Mouse (Mus musculus) myocyte (in vitro differentiated cells): ENCODE measurements around the gene Ddx46. TPM values are rescaled to one million over a fixed set of nuclear protein-coding genes. Genes with fewer than 3 reads are reported as not detected.

Experiments
- H3K27me3 ChIP-seq: one replicate; pipeline ENCODE4 v1.6.1; 2011; ENCODE audit not compliant: control insufficient read depth, insufficient read depth, insufficient read length
- H3K36me3 ChIP-seq: one replicate; pipeline ENCODE4 v1.6.1; 2011; ENCODE audit not compliant: control insufficient read depth, insufficient read depth
- H3K4me2 ChIP-seq: one replicate; pipeline ENCODE4 v1.6.1; 2011; ENCODE audit warnings: low read depth, control low read depth
- H3K4me3 ChIP-seq: one replicate; pipeline ENCODE4 v1.5.1; 2011; ENCODE audit warnings: mild to moderate bottlenecking, control low read depth, moderate library complexity
- H3K79me2 ChIP-seq: one replicate; pipeline ENCODE4 v1.6.1; 2011; ENCODE audit not compliant: control insufficient read depth, insufficient read depth
- H3ac ChIP-seq: one replicate; pipeline ENCODE4 v1.6.1; 2011; ENCODE audit not compliant: control insufficient read depth, insufficient read length
- CEBPB ChIP-seq: IDR thresholded peaks from 2 replicates; pipeline ENCODE4 v1.6.1; 2011; ENCODE audit warnings: mild to moderate bottlenecking, moderate library complexity; ENCODE audit not compliant: poor library complexity, insufficient read depth, severe bottlenecking
- E2F4 ChIP-seq: IDR thresholded peaks from one replicate; pipeline ENCODE4 v1.6.1; 2011; ENCODE audit warnings: mild to moderate bottlenecking, control low read depth, moderate library complexity; ENCODE audit not compliant: insufficient read depth
- MAX ChIP-seq: IDR thresholded peaks from one replicate; pipeline ENCODE4 v1.6.1; 2011; ENCODE audit warnings: low read depth, mild to moderate bottlenecking, control low read depth
- MYOD1 ChIP-seq, 3 experiments: IDR thresholded peaks; one replicate each; pipeline ENCODE4 v1.6.1; 2011; ENCODE audit warnings: control low read depth in 2 of 3, low read depth in 2 of 3, mild to moderate bottlenecking in 2 of 3, moderate library complexity in 1 of 3; ENCODE audit not compliant: insufficient read length in 2 of 3, control insufficient read depth in 1 of 3
- MYOG ChIP-seq, 3 experiments: IDR thresholded peaks; one replicate each; pipeline ENCODE4 v1.6.1; 2011; ENCODE audit warnings: control low read depth in 2 of 3, low read depth in 2 of 3, mild to moderate bottlenecking in 2 of 3; ENCODE audit not compliant: insufficient read length in 2 of 3, control insufficient read depth in 1 of 3, insufficient read depth in 1 of 3
- POLR2A ChIP-seq: IDR thresholded peaks from one replicate; pipeline ENCODE4 v1.6.1; 2011; ENCODE audit warnings: low read depth, mild to moderate bottlenecking, control low read depth, moderate library complexity; ENCODE audit not compliant: insufficient read length
- POLR2AphosphoS2 ChIP-seq: IDR thresholded peaks from one replicate; pipeline ENCODE4 v1.6.1; 2011; ENCODE audit warnings: low read depth, control low read depth; ENCODE audit not compliant: insufficient read length
- REST ChIP-seq: IDR thresholded peaks from one replicate; pipeline ENCODE4 v1.6.1; 2011; ENCODE audit warnings: mild to moderate bottlenecking, control low read depth, moderate library complexity; ENCODE audit not compliant: insufficient read depth, insufficient read length
- SRF ChIP-seq: IDR thresholded peaks from one replicate; pipeline ENCODE4 v1.6.1; 2011; ENCODE audit warnings: low read depth; ENCODE audit not compliant: control insufficient read depth, insufficient read length
- TCF12 ChIP-seq: IDR thresholded peaks from one replicate; pipeline ENCODE4 v1.6.1; 2011; ENCODE audit warnings: mild to moderate bottlenecking, control low read depth; ENCODE audit not compliant: poor library complexity, insufficient read depth, severe bottlenecking
- TCF3 ChIP-seq: IDR thresholded peaks from one replicate; pipeline ENCODE4 v1.6.1; 2011; ENCODE audit warnings: low read depth, control low read depth; ENCODE audit not compliant: insufficient read length
- USF1 ChIP-seq: IDR thresholded peaks from one replicate; pipeline ENCODE4 v1.6.1; 2011; ENCODE audit warnings: low read depth, mild to moderate bottlenecking, control low read depth, moderate library complexity
- polyA plus RNA-seq: library from polyadenylated mRNA; unstranded; fragments of >200 nt; fragmentation: generic; extraction: Trizol; gene quantifications from one replicate; pipeline ENCODE4 v1.2.1, GENCODE M21; 2012; ENCODE audit warnings: missing spikeins

Gene Ddx46
- polyA plus RNA-seq, 1 experiment, result 8.7 TPM

DNA sequence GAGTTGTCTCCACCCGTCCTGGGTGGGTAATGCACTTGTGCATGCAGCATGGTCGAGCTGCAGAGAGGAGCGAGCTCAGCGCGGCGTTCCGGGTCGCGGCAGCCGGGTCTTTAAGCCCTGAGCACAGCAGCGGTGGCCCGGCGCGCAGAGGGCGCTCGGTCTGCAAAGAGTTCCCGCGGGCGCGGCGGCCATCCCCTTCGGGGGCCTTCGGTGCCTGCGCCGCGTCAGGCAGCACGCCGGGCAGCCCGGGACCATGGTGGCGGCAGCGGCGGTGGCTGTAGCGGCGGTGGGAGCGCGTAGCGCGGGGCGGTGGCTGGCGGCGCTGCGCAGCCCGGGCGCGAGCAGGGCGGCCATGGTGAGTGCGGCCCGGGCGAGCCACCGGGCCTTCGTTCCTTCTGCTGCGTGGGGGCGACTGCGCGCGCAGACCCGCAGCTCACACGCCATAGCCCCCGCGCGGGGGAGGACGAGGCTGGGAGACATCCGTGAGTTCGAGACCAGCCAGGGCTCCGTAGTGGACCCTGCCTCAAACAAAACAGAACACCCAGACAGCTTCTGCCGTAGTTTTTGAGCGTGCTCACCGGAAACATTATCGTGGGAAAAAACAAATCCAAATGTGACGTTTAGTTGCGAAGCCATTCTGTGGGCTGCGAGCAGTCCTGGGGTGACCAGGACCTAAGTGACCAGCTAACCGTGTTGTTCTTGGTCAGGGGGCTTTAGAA is 92.5 kb downstream of the Ddx46 start, which contains the start of gene Pcbd2:
Pcbd2 (plus strand) TSS at position 249 of the 719 bp plus-strand sequence.
- Histone ChIP-seq H3K4me2 (peak within 1 kb of the TSS; percentile 91), H3K27me3 (no peaks in the 10 kb centered on the region), H3K79me2 (no peaks in the 10 kb centered on the region), H3K4me3 (peak within 1 kb of the TSS; percentile 73), H3K36me3 (peaks cover 18% of the 10 kb centered on the region), H3ac (peak within 1 kb of the TSS; percentile 63)
- peak; percentile 34 for TF ChIP-seq E2F4
- no peak for TF ChIP-seq SRF
- peak in 1 of 3 experiments; percentile 39 for TF ChIP-seq MYOG (IDR thresholded peaks at IDR 0.05; ENCODE audit: control insufficient read depth in 1 of 3, insufficient read depth in 1 of 3, insufficient read length in 2 of 3, low read depth in 2 of 3)
- TF ChIP-seq POLR2AphosphoS2, result peak; percentile 87
- TF ChIP-seq TCF12, result no peak
- no peak for TF ChIP-seq MAX
- peak in 1 of 3 experiments; percentile 54 for TF ChIP-seq MYOD1 (IDR thresholded peaks at IDR 0.05; ENCODE audit: control insufficient read depth in 1 of 3, insufficient read length in 2 of 3, low read depth in 2 of 3)
- no peak for TF ChIP-seq REST
- TF ChIP-seq CEBPB, result no peak
- peak; percentile 85 for TF ChIP-seq POLR2A

- no peak for TF ChIP-seq CEBPB
- peak; percentile 38 for TF ChIP-seq POLR2A
- Histone ChIP-seq H3K4me2 (peak overlapping the region; percentile 91), H3K27me3 (no peaks in the 10 kb centered on the region), H3K79me2 (no peaks in the 10 kb centered on the region), H3K36me3 (peaks cover 13% of the 10 kb centered on the region), H3ac (peak overlapping the region; percentile 63), H3K4me3 (peak overlapping the region; percentile 73)
Observed at GRCm38 (mm10) chr13:55727839-55728238, 93.0 kb downstream of the Ddx46 start.

DNA sequence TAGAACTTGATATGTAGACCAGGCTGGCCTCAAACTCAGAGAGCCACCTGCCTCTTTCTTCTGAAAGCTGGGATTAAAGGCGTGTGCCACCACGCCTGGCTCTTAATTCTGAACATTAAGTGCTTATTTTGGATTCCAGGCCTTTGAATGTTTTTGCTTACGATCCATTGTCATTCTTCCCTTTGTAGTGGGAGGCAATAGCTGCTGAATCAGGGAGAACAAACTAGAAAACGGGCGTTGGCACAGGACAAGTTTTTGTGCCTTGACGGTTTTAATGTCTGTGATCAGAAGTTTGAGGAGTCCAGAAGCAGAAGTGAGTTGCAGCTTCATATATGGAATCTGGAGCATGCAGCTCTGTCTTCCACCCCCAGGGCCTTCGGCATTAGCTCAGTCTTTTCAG is 95.9 kb downstream of the Ddx46 start:
- no peak overlapping the region for H3K4me3 ChIP-seq
- H3ac ChIP-seq, result no peak overlapping the region
- TF ChIP-seq MYOG (IDR thresholded peaks at IDR 0.05; ENCODE audit: control insufficient read depth in 1 of 3, insufficient read depth in 1 of 3, insufficient read length in 2 of 3, low read depth in 2 of 3) (no peak), MYOD1 (IDR thresholded peaks at IDR 0.05; ENCODE audit: control insufficient read depth in 1 of 3, insufficient read length in 2 of 3, low read depth in 2 of 3) (no peak), POLR2A (no peak), REST (no peak), TCF3 (no peak), TCF12 (no peak), CEBPB (no peak), POLR2AphosphoS2 (no peak), E2F4 (no peak), SRF (no peak), USF1 (no peak), MAX (no peak)
- no peaks in the 10 kb centered on the region for H3K79me2 ChIP-seq
- H3K4me2 ChIP-seq, result no peak overlapping the region
- no peaks in the 10 kb centered on the region for H3K27me3 ChIP-seq
- peaks cover 7% of the 10 kb centered on the region for H3K36me3 ChIP-seq

Other genes starting within 250 kb of the Ddx46 start
- 0.04 TPM for gene Slc34a1, start 236.8 kb upstream of the Ddx46 start, polyA plus RNA-seq
- not detected for gene Pfn3, start 219.8 kb upstream of the Ddx46 start, polyA plus RNA-seq
- not detected for gene F12, start 208.2 kb upstream of the Ddx46 start, polyA plus RNA-seq
- 29.1 TPM for gene Grk6, start 190.0 kb upstream of the Ddx46 start, polyA plus RNA-seq
- gene Prr7, start 170.8 kb upstream of the Ddx46 start, polyA plus RNA-seq, result 5.1 TPM
- 165 TPM for gene Dbn1, start 146.9 kb upstream of the Ddx46 start, polyA plus RNA-seq
- 553 TPM for gene Pdlim7, start 121.4 kb upstream of the Ddx46 start, polyA plus RNA-seq
- gene Dok3, start 105.7 kb upstream of the Ddx46 start, polyA plus RNA-seq, result 1.00 TPM
- 33.3 TPM for gene Ddx41, start 98.4 kb upstream of the Ddx46 start, polyA plus RNA-seq
- gene Fam193b, start 63.9 kb upstream of the Ddx46 start, polyA plus RNA-seq, result 13.5 TPM
- gene Tmed9, start 61.3 kb upstream of the Ddx46 start, polyA plus RNA-seq, result 200 TPM
- 23.1 TPM for gene B4galt7, start 35.1 kb upstream of the Ddx46 start, polyA plus RNA-seq
- 27.8 TPM for gene Caml, start 12.0 kb upstream of the Ddx46 start, polyA plus RNA-seq
- 18.2 TPM for gene B230219D22Rik, start 58.1 kb downstream of the Ddx46 start, polyA plus RNA-seq
- 41.7 TPM for gene Txndc15, start 79.6 kb downstream of the Ddx46 start, polyA plus RNA-seq
- gene Pcbd2, start 92.3 kb downstream of the Ddx46 start, polyA plus RNA-seq, result 57.4 TPM
- 0.14 TPM for gene Catsper3, start 149.5 kb downstream of the Ddx46 start, polyA plus RNA-seq
- not detected for gene Pitx1, start 201.2 kb downstream of the Ddx46 start, polyA plus RNA-seq